Mouse (Mus musculus): Measurements from ENCODE around the gene Tshz2. TPM values are rescaled to one million over a fixed set of nuclear protein-coding genes. Genes with fewer than 3 reads are reported as not detected.

Gene Tshz2
- total RNA-seq, 2 experiments from 2014 or later: 38.2 to 40.1 TPM

DNA sequence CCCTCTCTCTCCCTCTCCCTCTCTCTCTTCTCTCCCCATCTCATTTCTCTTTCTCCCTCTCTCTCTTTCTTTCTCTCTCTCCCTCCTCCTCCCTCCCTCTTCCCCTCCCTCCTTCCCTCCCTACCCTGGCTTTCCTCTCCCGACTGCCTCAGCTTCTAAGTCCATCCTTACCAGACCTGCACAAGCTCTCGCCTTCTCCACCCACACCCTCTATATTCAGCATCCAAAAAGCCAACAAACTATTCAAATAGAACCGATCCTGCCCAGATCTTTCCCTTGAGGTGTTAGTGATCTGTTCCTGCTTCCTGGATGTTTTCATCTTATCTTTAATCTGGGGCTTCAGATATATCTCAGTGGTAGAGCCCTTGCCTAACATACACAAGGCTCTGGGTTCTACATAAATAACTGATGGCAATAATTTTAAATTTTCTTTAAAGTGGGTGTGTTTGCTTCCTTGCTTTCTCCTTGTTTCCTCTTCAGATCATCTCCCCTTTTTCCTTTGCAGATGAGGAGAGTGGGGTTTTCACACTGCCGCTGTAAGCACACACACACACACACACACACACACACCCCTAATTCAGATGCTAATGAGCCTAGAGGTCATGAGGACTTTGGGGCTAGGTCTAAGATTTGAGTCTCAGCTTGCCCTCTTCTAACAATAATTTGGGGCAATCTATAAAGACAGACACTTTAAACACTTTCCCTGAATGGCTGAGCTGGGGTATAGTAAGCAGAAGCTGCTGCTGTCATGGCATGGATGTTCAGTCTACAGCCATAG is 226.5 kb downstream of the Tshz2 start:
- no peak for DNase-seq (ENCODE audit: low spot score in 2 of 2)

DNA sequence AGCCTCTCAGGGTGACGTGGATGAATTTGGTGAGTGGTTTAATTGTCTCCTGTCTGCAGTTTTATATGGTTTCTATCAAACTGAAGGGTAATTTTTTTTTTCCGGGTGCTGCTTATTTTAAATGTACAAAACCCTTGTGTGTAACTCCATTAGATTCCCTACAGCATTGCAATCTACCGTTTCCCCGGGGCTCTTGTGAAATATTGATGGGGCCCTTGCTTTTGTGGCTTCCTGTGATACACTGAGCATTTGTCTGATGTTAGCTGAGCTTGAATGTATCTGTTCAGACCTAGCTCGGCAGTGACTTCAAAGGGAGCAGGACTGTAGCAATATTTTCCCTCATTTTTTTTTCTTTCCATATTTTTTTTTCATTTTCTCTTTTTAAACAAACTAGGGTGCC is 228.1 kb downstream of the Tshz2 start:
- DNase-seq (ENCODE audit: low spot score in 2 of 2): no peak

- no peak for DNase-seq (ENCODE audit: low spot score in 2 of 2)
Measured at GRCm38 (mm10) chr2:169862701-169863100, 229.9 kb downstream of the Tshz2 start.

GRCm38 (mm10) chr2:169869468-169869867 is 236.7 kb downstream of the Tshz2 start:
- DNase-seq (ENCODE audit: low spot score in 2 of 2): no peak

- DNase-seq (ENCODE audit: low spot score in 2 of 2): no peak
Measured at GRCm38 (mm10) chr2:169870503-169870902, 237.7 kb downstream of the Tshz2 start.

- no peak for DNase-seq (ENCODE audit: low spot score in 2 of 2)
Measured at GRCm38 (mm10) chr2:169871436-169872060, 238.7 kb downstream of the Tshz2 start.

- no peak for DNase-seq (ENCODE audit: low spot score in 2 of 2)
Measured at GRCm38 (mm10) chr2:169873442-169873841, 240.6 kb downstream of the Tshz2 start.

GRCm38 (mm10) chr2:169887921-169888320 is 255.1 kb downstream of the Tshz2 start:
- no peak for DNase-seq (ENCODE audit: low spot score in 2 of 2)

- DNase-seq (ENCODE audit: low spot score in 2 of 2): no peak
Measured at GRCm38 (mm10) chr2:169892441-169893038, 259.7 kb downstream of the Tshz2 start.

DNA sequence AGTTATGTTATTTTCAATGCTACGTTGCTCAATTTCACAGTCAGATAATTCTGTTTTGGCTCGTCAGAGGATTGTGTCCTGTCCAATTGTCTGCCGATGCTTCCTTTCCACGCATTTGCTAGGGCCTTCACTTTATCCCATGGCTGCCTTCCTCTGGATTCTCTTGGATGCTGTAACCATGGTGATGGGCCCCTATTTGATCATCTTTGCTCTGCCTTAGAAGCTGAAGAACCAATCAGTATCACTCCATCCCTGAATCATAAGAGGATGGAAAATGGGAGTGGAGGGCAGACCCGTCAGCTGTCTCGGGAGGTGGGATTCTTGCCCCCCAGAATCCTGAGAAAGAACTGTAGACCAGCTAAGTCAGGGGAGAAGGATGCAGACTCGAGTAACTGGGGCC is 270.1 kb downstream of the Tshz2 start:
- DNase-seq (ENCODE audit: low spot score in 2 of 2): no peak

- DNase-seq (ENCODE audit: low spot score in 2 of 2): no peak
Measured at GRCm38 (mm10) chr2:169906396-169906795, 273.6 kb downstream of the Tshz2 start.

DNA sequence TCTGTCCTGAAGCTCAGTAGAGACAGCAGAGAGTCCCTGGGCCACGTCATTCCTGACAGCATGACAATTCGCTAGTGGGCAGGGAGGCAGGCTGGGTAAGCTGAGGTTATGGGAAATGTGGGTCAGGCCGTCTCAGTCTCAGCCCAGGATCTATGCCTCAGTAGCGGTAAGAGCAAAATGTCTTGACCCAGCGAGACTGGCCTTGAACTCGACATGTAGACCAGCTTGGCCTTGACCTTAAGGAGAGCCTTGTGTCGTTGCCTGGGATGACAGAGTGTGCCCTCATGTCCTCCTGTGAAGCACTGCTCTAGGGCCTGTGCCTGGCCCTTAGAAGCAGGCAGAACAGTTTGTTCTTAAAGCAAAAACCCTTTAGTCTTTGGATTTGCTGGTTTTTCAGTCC is 275.2 kb downstream of the Tshz2 start:
- no peak for DNase-seq (ENCODE audit: low spot score in 2 of 2)

- DNase-seq (ENCODE audit: low spot score in 2 of 2): no peak
Measured at GRCm38 (mm10) chr2:169910606-169911005, 277.8 kb downstream of the Tshz2 start.

DNA sequence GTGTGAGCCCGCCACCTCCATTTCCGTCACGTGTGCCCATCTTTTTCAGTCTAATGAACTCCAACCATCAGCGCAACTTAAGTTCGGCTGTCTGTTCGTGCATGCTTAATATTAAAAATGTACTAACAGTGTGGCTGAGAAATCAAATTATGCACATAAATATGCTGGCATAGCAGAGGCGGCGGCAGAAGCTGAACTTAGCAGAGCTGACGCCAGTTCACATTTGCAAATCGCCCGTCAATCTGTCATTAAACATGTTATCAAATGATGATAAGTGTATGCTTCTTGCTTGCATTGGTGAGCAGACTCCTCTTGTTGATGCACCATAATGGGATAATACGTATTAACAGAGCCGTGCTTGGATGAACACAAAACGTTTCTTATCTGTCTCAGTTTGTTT is 280.0 kb downstream of the Tshz2 start:
- DNase-seq (ENCODE audit: low spot score in 2 of 2): no peak

DNA sequence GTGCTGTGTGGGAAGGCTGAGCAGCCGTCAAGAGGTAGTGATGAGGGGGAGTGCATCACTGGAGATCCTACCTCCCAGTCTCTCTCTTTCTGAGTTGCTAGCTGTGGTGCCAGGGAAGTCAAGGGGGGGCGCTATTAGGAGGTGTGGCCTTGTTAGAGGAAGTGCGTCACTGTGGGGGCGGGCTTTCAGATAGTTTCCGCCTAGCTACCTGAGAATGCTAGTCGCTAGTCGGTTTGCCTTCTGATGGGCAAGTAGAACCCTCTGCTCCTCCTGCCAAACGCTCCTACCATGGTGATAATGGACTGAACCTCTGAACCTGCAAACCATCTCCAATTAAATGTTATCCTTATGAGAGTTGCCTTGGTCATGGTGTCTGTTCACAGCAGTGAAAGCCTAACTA is 282.1 kb downstream of the Tshz2 start:
- no peak for DNase-seq (ENCODE audit: low spot score in 2 of 2)

DNA sequence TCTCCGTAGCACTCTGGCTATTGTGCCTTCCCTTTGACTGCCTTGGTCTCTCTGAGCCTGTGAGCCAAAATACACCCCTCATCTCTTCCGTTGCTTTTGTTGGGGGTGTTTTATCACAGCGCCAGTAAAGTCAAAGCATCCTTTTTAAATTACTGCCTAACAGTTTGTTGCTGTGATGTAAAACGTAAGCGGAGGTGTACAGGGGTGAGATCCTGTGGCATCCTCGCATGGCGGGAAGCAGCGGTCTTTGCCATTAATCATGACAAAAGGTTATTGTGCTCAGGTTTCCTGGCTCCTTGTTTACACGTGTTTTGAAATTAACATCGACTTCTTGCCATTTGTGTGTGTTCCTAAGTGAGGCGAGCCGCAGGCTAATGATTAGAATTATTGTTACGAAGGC is 282.5 kb downstream of the Tshz2 start:
- no peak for DNase-seq (ENCODE audit: low spot score in 2 of 2)

- DNase-seq (ENCODE audit: low spot score in 2 of 2): no peak
Measured at GRCm38 (mm10) chr2:169919111-169919695, 286.4 kb downstream of the Tshz2 start.

GRCm38 (mm10) chr2:169924177-169924810 is 291.5 kb downstream of the Tshz2 start:
- DNase-seq (ENCODE audit: low spot score in 2 of 2): no peak

- DNase-seq (ENCODE audit: low spot score in 2 of 2): peak in 1 of 2 experiments; percentile 36
Measured at GRCm38 (mm10) chr2:169925466-169925865, 292.7 kb downstream of the Tshz2 start.

- DNase-seq (ENCODE audit: low spot score in 2 of 2): peak in 1 of 2 experiments; percentile 45
Measured at GRCm38 (mm10) chr2:169926016-169926415, 293.2 kb downstream of the Tshz2 start.

- no peak for DNase-seq (ENCODE audit: low spot score in 2 of 2)
Measured at GRCm38 (mm10) chr2:169927401-169927800, 294.6 kb downstream of the Tshz2 start.

Data from gastrocnemius, postnatal 4 days (tissue).